Mouse (Mus musculus) ES-CJ7 (cell line): ENCODE measurements at regions not wholly inside any gene's neighbourhood (a gene's known extent, or its start where the extent isn't known, plus 50 kb on each side); places are given as distances from the start of the nearest gene placed in this dataset.

Experiments
- DNase-seq: peaks from one replicate; pipeline ENCODE4 v3.0.0; 2011; ENCODE audit warnings: low read depth, low spot score

GRCm38 (mm10) chr1:35580474-35580873 lies 487.7 kb upstream of the Hs6st1 start:
- DNase-seq, result no peak

DNA sequence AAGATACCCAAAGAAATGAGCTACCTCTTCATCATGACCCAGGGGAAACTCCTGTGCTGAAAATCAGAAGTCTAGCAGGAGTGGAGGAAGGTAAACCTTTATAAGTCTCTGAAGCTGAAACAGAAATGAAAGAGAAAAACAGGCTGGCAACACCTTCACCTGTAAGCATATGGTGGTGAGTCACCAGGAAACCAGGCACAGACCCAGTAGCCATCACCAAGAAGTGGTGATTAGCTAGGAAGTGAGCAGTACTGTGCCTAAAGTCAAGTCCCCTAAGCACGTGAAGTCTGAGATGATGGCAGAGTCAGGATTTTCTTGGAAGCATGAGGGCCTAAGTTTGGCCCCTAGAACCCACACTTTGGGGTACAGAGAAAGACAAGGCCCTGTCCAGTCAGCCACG lies 480.3 kb upstream of the Hs6st1 start:
- DNase-seq, result no peak

DNA sequence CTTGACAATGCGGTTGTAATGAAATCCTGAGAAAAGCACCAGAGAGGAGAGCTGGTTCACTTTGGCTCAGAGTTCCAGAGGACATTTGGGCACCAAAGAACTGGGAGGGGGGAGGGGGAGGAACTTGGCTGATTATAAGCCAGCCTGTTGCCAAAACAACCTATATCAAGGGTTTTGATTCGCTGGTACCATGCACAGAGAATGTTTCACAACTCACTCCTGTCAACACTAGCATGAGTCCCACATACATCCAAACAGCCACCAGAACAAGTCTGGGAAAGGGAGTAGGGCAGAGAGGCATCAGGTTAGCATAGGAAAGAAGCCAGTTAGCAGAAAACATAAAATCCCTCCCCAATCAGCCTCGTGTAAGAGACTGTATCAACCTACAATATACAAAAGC lies 479.3 kb upstream of the Hs6st1 start:
- no peak for DNase-seq

GRCm38 (mm10) chr1:35600847-35601246 lies 467.4 kb upstream of the Hs6st1 start:
- no peak for DNase-seq

GRCm38 (mm10) chr1:35615131-35615530 lies 453.1 kb upstream of the Hs6st1 start:
- no peak for DNase-seq

DNA sequence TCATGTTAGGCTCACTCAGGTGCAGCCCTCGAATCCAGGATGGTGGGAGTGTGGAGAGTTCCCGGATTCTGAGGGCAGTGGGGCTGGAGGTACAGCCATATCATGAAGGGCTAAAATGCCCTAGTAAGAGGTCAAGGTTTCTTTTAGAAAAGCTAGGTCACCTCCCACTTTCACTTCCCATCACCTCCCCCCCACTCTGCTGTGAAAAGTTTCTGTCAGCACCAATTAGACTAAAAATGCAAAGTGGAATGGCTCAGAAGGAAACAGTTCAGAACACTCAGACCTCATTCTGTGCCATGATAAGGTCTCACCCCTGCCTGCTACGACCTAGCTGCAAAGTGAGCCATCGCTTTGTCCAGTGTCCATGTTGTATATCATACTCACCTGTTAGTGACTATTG lies 448.7 kb upstream of the Hs6st1 start:
- DNase-seq, result no peak

DNA sequence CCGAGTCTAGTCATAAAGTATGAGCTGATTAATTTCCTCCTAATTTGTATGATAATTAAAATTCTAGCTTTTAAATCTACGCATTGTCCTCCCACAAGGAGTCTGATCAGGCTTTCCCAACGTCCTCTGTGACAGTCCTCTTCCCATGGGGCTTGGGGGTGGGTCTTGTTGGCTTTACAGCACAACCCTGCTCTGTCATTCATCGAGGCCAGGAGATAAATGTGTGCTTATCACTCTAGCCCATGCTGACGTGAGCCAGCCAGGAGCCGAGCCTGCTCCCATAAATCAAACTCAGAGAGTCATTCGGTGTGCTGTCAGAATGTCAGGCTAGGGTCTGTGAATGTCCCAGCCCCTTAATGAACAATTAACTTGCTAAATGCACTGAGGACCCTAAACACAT lies 425.6 kb upstream of the Hs6st1 start:
- no peak for DNase-seq

DNA sequence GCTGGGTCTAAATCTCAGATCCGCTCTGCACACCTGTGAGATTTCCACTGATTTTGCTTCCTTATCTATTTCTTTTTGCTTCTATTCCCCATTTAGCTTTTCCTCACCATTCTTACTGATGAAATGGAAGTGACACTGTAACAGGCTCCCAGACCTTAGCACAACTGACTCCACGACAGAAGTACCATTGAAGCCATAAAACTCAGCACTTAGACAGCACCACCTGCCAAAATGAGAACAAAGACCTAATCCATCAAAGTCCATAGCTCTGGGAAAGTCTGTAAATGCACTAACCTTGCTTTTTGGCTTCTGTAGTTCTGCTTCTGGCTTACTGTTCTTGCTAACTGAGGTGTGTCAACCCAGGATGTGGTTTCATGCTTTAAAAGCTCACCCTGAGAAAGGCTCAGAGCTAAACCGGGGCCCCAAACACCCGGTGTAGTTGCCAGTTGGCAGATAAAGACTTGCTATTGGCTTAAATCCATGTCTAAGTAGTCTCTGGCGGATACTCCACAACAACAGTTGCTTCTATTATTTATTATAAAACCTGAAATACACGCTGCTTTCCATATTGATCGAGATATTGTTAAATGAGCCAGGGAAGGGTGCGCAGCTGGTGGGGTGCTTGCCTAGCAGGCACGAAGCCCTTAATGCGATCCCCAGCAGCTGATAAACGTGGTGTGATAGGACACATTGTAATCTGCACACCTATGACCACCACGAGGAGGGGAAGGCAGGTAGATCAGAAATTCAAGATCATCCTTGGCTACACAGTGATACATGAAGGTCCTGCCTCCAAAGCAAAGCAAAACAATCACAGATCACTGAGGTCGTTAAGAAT lies 414.9 kb upstream of the Hs6st1 start:
- no peak for DNase-seq

DNA sequence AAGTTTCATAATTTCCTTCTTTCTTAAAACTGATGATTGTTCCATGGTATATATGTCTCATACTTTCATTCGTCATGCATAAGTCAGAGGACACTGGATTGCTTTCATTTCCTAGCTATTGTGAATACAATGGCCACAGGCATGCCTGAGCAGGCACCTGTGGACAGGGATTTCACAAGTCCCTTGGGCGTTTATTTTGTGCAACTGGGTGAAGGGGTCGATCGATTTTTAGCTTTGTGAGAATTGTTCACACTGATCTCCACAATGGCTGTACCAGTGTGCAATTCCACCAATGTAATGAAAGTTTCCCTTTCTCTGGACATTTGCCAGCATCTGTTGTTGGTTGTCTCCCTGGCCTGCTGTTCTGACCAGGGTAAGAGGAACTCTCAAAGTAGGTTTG lies 405.2 kb upstream of the Hs6st1 start:
- no peak for DNase-seq

DNA sequence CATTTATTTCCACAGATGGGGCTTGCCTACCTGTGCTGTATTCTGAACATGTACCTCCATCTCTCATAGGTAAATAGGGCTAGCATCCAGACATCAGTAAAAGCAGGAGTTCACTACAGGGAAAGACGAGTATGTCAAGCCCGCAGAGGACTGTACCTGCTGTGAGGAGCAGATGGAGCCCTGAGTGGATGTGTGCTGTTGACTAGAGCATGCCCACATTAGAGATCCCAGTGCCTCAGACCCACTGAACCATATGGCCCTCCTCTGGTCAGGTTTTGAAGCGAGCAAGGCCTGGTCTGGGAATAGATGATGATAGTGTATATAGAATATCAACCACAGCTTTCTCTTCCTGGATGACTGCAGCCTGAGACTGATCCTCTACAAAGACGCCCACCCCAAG lies 394.7 kb upstream of the Hs6st1 start:
- no peak for DNase-seq

- DNase-seq, result peak; percentile 29
Measured at GRCm38 (mm10) chr1:35673992-35674391, 394.2 kb upstream of the Hs6st1 start.

DNA sequence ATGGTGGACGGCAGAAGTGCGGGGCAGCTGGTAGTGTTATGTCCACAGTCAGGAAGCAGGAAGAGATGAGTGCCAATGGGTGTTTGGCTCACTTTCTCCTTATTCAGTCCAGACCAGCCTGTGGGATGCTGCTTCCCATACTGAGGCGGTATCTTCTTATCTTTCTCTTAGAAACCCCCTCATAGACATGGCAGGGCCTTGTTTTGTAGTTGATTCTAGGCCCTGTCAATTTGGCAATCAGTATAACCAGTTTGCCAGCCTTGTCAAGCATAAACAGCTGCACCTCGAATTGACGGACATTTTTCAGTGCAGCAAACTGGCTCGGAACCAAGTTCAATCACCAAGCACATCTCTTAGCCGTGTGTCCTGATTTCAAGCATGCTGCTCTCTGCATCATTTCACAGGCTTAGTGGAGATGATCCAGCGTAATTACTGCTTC lies 385.7 kb upstream of the Hs6st1 start:
- DNase-seq, result no peak

DNA sequence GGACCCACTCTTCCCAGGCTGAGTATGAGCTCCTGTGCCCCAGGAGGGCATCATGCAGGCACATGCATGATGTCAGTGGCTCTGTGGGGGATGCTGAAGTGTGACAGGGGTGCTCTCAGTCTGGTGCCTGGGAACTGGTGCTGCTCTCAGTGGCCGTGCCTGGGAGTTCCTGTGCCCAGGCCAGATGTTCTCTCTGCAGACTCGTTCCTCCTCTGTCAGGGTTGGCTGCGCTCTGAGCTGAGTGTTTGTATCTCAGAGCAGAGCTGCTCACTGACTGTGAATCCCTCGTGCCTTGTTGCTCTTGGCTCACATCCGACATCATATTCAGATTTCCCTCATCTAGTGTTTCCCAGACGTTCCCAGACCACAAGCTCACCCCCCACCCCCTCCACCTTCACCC lies 382.5 kb upstream of the Hs6st1 start:
- DNase-seq, result no peak

DNA sequence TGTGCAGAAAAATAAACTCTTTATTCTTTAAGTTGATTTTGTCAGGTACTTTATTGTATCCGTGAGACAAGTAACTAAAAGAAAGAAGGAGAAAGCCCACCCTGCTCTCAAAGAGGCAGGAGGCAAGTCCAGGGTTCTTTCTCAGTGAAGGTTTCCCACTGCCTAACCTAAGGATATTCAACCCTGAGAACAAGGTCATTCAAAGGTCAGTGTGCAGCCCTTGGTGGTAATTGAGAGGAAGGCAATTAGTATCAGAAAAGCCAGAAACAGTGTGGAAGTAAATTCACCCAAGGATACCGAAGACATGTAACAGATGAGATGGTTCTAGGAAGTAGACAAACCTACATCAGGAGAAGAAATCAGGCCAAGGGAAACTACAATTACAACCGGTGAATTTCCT lies 373.9 kb upstream of the Hs6st1 start:
- peak; percentile 25 for DNase-seq

DNA sequence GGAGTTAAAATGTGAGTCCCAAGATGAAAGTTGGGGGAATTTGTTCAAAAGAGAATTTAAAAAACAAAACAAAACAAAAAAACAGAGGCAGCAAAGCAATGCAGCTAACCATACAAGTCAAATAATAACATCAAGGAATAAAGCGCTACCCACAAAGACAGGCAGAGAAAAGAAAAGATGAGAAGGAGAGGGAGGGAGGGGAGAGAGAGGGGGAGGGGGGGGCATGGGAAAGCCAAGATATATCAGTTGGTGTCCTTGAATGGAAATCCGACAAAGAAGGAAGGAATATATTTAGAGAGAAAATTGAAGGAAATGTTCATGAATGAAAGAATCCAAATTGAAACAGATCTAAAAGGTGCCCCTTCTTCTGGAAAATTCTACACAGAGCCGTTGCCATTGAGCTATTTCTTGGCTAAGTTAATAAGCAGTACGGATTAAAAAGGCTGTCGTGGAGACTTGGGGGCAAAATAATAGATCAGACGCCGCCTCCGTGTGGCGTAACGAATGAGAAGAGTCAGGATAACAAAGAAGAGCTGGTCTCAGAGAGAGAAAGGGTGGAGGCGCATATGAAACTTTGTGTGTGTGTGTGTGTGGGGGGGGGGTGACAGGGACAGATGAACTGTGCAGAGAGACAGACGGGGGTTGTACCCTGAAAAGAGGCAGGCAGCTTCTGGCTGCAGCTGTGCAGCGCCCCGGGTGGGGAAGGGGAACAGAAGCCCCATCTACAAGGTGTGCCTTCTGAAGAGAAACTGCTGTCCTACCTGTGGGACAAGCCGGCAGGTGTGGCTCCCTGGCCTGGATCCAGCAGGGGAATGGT lies 373.2 kb upstream of the Hs6st1 start:
- no peak for DNase-seq

- DNase-seq, result no peak
Measured at GRCm38 (mm10) chr1:35697218-35697617, 371.0 kb upstream of the Hs6st1 start.

DNA sequence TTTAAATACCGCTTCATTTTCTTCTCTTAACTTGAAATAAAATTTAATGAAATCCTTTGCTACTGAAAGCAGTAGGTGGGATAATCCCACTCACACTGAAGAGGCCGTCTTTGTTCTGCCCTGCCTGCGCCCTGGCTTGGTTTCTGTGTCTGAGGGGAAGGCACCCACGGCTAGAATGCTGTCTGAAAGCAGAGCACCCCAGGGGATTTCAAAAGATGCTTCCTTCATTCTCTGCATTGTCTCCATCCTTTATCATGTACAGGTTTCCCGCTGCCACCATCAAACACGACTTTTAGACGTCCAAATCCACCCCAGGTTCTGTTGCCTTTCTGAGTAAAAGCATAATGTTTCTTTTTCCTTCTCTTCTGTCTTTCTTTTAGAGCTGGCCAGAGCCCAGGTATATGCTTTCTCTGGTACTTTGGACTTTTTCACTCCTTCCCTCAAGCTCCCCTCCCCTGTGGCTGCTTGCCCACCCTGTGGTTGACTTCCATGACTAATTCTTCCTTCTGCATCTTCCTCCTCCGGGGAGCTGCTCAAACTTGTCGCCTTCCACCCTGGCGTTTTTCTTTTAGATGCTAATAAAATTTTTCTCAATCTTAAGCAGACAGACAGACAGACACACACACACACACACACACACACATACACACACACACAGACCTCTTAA lies 370.2 kb upstream of the Hs6st1 start:
- DNase-seq, result peak; percentile 90

DNA sequence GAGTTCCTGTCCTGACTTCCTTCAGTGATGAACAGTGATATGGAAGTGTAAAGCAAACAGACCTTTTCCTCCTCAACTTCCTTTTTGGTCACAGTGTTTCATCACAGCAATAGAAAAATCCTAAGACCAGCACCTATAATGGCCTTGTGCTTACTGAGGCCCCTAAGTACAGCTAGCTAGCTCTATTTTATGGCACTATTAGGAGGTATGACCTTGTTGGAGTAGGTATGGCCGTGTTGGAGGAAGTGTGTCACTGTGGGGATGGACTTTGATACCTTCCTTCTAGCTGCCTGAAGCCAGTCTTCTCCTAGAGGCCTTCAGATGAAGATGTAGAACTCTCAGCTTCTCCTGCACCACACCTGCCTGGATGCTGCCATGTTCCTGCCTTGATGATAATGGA lies 365.6 kb upstream of the Hs6st1 start:
- DNase-seq, result no peak

DNA sequence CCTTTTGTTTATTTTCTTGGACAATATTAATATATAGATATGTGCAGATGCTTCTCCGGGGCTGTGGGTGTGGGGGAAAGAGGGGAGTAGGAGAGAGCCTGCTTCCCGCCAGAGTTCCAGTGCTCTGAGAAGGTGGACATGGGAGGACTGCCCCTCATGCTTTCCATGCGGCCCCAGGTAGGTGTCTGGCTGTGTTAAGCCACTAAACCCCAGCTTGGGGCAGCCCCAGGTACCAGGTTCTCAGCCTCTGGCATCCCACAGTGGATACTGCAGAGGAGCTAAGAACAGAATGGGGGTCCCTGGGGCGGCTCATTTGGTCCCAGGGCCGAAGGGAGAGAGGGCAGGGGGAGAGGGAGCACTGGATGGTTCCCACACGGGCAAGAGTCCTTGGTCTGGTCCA lies 361.9 kb upstream of the Hs6st1 start:
- DNase-seq, result no peak

DNA sequence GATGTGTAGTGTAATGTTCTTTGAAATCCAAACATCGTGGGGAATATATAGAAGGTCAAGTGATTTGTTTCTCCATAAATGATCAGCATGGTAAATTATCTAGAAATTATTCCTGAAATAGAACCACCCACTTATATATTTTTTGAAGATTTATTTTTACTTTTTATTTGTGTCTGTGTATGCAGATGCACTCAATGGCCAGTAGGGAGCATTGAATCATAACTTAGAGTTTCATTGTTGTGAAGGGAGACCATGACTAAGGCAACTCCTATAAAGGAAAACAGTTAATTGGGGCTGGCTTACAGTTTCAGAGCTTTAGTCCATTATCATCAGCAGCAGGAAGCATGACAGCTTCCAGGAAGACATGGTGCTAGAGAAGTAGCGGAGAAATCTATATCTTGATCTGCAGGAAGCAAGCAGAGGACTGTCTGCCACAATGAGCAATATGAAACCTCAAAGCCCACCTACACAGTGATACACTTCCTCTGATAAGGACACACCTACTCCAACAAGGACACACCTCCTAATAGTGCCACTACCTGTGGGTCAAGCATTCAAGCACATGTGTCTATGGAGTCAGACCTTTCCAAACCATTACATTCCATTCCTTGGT lies 359.9 kb upstream of the Hs6st1 start:
- DNase-seq, result no peak

GRCm38 (mm10) chr1:35709214-35709613 lies 359.0 kb upstream of the Hs6st1 start:
- DNase-seq, result no peak

DNA sequence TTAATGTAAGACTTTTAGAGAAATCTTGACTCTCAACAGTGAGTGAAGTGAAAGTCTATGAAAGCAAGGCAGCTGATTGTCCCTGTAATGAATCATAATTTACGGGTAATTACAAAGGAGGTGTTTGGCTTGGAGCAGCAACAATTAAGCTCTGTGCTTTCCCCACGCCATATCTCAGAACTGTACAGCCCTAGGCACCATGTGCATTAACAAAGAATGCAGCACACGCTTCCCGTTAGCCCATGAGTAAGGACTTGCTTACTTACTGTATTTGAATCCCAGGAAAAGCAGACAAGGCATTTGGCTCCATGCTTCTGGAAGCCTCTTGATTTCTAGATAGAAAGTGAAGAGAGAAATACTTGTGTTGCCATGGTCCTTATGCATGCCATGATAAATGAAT lies 354.2 kb upstream of the Hs6st1 start:
- DNase-seq, result no peak
